Mouse (Mus musculus): ENCODE measurements at regions not wholly inside any gene's neighbourhood (a gene's known extent, or its start where the extent isn't known, plus 50 kb on each side); places are given as distances from the start of the nearest gene placed in this dataset.
"Not testable (repeated sequence)": the region's sequence is repeated elsewhere in the genome, so short reads cannot be mapped to it uniquely, and the experiment has no call there.

DNA sequence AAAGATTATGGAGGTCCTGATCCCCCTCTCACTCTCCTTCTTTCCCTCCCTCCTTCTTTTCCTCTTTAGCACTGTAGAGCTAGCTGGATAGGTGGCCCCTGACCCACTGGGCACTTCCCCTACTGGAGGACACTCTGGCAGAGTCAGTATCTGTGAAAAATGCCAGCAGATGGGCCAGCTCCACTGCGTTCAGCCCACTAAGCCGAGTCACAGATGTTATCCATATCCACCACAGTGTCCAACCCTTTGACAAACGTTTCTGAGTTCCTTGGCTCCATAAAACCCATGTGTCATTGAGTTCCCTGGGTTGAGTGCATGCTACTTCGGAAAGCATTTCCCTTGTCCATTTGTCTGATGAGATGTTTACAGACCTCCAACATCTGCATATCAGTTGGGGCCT lies 149.9 kb downstream of the Lyplal1 start:
- peaks cover 20% of the 10 kb centered on the region for H3K9me3 ChIP-seq (replicated peaks)
- ATAC-seq (ENCODE audit: extremely low read depth, insufficient number of reproducible peaks, low FRiP score, poor library complexity, severe bottlenecking) (no peak), DNase-seq (ENCODE audit: low spot score) (no peak)
- no peaks in the 10 kb centered on the region for H3K27me3 ChIP-seq (ENCODE audit: insufficient read depth, low read length)
- H3K4me1 ChIP-seq (ENCODE audit: insufficient read depth, low read depth, low read length), result no peaks in the 10 kb centered on the region
- no peaks in the 10 kb centered on the region for H3K36me3 ChIP-seq (replicated peaks)
- TF ChIP-seq GATA1 (IDR thresholded peaks at IDR 0.05; ENCODE audit: borderline replicate concordance, low read length), result no peak
- TF ChIP-seq GATA2 (IDR thresholded peaks at IDR 0.05; ENCODE audit: borderline replicate concordance, low read depth, low read length), result no peak
- TF ChIP-seq POLR2AphosphoS5 (IDR thresholded peaks at IDR 0.05; ENCODE audit: insufficient replicate concordance, low read depth, low read length), result no peak
- no peak for TF ChIP-seq CTCF (IDR thresholded peaks at IDR 0.05; ENCODE audit: low read depth, low read length)
- no peak for TF ChIP-seq TAL1 (conservative IDR thresholded peaks at IDR 0.05; ENCODE audit: low read depth, low read length)
- no peak overlapping the region for H3K4me3 ChIP-seq (ENCODE audit: low read depth, low read length)

DNA sequence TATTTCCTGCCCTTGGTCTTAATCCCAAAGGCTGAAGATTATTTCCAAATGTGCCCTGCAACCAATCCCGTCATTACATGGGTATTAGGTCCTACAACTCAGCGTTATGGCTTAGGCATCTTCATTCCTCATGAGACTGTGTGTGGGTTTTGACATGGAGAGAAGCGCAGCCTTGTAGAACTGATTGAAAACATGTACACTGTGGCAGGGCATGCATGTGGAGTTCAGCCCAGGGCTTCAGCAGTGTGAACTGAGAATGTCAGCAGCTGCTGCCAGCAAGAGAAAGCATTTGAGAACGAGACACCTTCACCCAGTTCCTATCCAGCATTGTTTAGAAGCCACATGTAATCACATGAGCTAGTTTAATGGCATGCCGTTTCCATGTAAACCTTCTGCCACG lies 149.3 kb downstream of the Lyplal1 start:
- H3K36me3 ChIP-seq (replicated peaks), result no peaks in the 10 kb centered on the region
- no peak for TF ChIP-seq GATA1 (IDR thresholded peaks at IDR 0.05; ENCODE audit: borderline replicate concordance, low read length)
- no peak for TF ChIP-seq GATA2 (IDR thresholded peaks at IDR 0.05; ENCODE audit: borderline replicate concordance, low read depth, low read length)
- TF ChIP-seq TAL1 (conservative IDR thresholded peaks at IDR 0.05; ENCODE audit: low read depth, low read length), result no peak
- TF ChIP-seq CTCF (IDR thresholded peaks at IDR 0.05; ENCODE audit: low read depth, low read length), result no peak
- no peak for TF ChIP-seq POLR2AphosphoS5 (IDR thresholded peaks at IDR 0.05; ENCODE audit: insufficient replicate concordance, low read depth, low read length)
- no peak overlapping the region for H3K4me3 ChIP-seq (ENCODE audit: low read depth, low read length)
- DNase-seq (ENCODE audit: low spot score) (no peak), ATAC-seq (ENCODE audit: extremely low read depth, insufficient number of reproducible peaks, low FRiP score, poor library complexity, severe bottlenecking) (no peak)
- no peaks in the 10 kb centered on the region for H3K4me1 ChIP-seq (ENCODE audit: insufficient read depth, low read depth, low read length)
- H3K9me3 ChIP-seq (replicated peaks), result peaks cover 20% of the 10 kb centered on the region
- no peaks in the 10 kb centered on the region for H3K27me3 ChIP-seq (ENCODE audit: insufficient read depth, low read length)

DNA sequence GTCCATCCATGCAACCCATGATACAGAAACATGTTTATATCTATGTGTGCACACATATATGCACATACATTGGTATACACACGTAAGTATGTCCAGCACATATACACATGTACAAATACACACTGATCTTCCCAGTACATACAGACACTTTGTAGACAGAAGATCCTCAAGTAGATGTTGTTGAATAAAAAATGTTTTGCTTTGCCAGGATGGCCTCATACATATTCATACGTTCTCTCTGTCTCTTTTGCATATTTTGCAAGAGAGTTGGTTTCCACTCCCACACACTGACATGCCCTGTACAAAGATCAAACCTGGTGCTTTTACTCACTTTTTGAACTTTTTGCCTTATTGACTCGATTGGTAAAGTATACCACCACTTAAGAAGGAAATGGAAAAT lies 148.5 kb downstream of the Lyplal1 start:
- H3K9me3 ChIP-seq (replicated peaks), result peaks cover 17% of the 10 kb centered on the region
- H3K4me3 ChIP-seq (ENCODE audit: low read depth, low read length), result no peak overlapping the region
- no peaks in the 10 kb centered on the region for H3K27me3 ChIP-seq (ENCODE audit: insufficient read depth, low read length)
- no peak for TF ChIP-seq POLR2AphosphoS5 (IDR thresholded peaks at IDR 0.05; ENCODE audit: insufficient replicate concordance, low read depth, low read length)
- no peak for TF ChIP-seq GATA1 (IDR thresholded peaks at IDR 0.05; ENCODE audit: borderline replicate concordance, low read length)
- no peak for TF ChIP-seq GATA2 (IDR thresholded peaks at IDR 0.05; ENCODE audit: borderline replicate concordance, low read depth, low read length)
- no peak for TF ChIP-seq CTCF (IDR thresholded peaks at IDR 0.05; ENCODE audit: low read depth, low read length)
- no peak for TF ChIP-seq TAL1 (conservative IDR thresholded peaks at IDR 0.05; ENCODE audit: low read depth, low read length)
- H3K36me3 ChIP-seq (replicated peaks), result no peaks in the 10 kb centered on the region
- H3K4me1 ChIP-seq (ENCODE audit: insufficient read depth, low read depth, low read length), result no peaks in the 10 kb centered on the region
- ATAC-seq (ENCODE audit: extremely low read depth, insufficient number of reproducible peaks, low FRiP score, poor library complexity, severe bottlenecking) (no peak), DNase-seq (ENCODE audit: low spot score) (no peak)

DNA sequence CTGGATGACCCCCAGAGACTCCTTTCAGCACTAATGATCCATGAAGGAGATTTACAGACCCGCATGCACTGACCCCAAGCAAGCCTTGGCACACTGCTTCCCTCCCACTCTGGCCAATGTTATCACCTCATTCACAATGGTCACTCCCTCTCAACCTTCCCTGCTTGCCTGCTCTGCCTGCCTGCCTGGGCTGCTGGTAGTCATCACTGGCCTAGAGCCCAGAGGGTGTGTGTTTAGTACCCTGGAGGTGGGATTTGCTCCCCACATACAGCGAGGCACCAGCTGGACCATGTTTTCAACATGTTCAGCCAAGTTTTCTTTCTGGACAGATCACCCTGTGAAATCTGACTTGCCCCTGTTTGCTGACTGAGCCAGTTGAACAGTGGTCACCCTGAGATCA lies 147.9 kb downstream of the Lyplal1 start:
- ATAC-seq (ENCODE audit: extremely low read depth, insufficient number of reproducible peaks, low FRiP score, poor library complexity, severe bottlenecking), result no peak
- Histone ChIP-seq H3K4me1 (ENCODE audit: insufficient read depth, low read depth, low read length) (no peaks in the 10 kb centered on the region), H3K9me3 (replicated peaks) (peaks cover 17% of the 10 kb centered on the region), H3K4me3 (ENCODE audit: low read depth, low read length) (no peak overlapping the region), H3K36me3 (replicated peaks) (no peaks in the 10 kb centered on the region), H3K27me3 (ENCODE audit: insufficient read depth, low read length) (no peaks in the 10 kb centered on the region)
- no peak for TF ChIP-seq CTCF (IDR thresholded peaks at IDR 0.05; ENCODE audit: low read depth, low read length)
- TF ChIP-seq GATA2 (IDR thresholded peaks at IDR 0.05; ENCODE audit: borderline replicate concordance, low read depth, low read length), result no peak
- no peak for TF ChIP-seq POLR2AphosphoS5 (IDR thresholded peaks at IDR 0.05; ENCODE audit: insufficient replicate concordance, low read depth, low read length)
- no peak for TF ChIP-seq TAL1 (conservative IDR thresholded peaks at IDR 0.05; ENCODE audit: low read depth, low read length)
- TF ChIP-seq GATA1 (IDR thresholded peaks at IDR 0.05; ENCODE audit: borderline replicate concordance, low read length), result no peak
- no peak for DNase-seq (ENCODE audit: low spot score)

DNA sequence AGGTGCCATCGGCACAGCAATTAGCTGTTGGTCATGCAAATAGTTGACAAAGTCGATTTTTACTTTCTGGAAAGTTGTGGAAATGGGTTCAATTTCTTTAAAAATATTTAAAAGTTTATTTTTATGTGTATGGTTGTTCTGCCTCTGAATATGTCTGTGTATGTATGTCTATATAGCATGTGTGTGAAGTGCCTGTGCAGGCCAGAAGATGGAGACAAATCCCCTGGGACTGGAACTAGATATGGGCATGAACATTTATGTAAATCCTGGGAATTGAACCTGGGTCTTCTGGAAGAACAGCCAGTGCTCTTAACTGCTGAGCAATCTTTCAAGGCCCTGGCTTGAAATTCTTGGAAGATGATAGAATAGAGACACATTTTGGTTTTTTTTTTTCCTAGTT lies 140.0 kb downstream of the Lyplal1 start:
- Histone ChIP-seq H3K4me3 (ENCODE audit: low read depth, low read length) (no peak overlapping the region), H3K27me3 (ENCODE audit: insufficient read depth, low read length) (no peaks in the 10 kb centered on the region), H3K36me3 (replicated peaks) (no peaks in the 10 kb centered on the region), H3K9me3 (replicated peaks) (0 out of 2 replicates have a peak, but pooled peaks cover 2% of the 10 kb centered on the region), H3K4me1 (ENCODE audit: insufficient read depth, low read depth, low read length) (no peaks in the 10 kb centered on the region)
- no peak for DNase-seq (ENCODE audit: low spot score)
- no peak for TF ChIP-seq GATA1 (IDR thresholded peaks at IDR 0.05; ENCODE audit: borderline replicate concordance, low read length)
- TF ChIP-seq TAL1 (conservative IDR thresholded peaks at IDR 0.05; ENCODE audit: low read depth, low read length), result no peak
- no peak for TF ChIP-seq CTCF (IDR thresholded peaks at IDR 0.05; ENCODE audit: low read depth, low read length)
- TF ChIP-seq POLR2AphosphoS5 (IDR thresholded peaks at IDR 0.05; ENCODE audit: insufficient replicate concordance, low read depth, low read length), result no peak
- TF ChIP-seq GATA2 (IDR thresholded peaks at IDR 0.05; ENCODE audit: borderline replicate concordance, low read depth, low read length), result no peak
- ATAC-seq (ENCODE audit: extremely low read depth, insufficient number of reproducible peaks, low FRiP score, poor library complexity, severe bottlenecking), result no peak

DNA sequence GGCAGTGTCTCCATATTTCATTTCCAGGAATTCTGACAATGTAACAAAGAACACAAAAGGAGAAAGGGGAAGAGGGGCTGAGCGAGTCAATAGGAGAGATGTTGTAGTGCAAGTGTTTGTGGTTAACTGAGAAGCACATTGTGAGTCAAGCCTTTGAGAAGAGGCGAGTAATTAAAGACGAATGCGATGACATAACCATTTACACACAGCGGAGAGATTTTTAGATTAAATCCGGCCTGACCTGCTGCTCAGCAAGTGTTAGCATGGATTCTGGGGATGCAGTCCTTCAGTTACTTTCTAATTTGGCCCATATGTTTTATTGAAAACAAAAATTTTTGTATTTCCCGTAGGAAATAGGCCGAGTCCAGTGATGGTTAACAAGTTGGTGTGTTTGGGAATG lies 127.7 kb downstream of the Lyplal1 start:
- Histone ChIP-seq H3K4me1 (ENCODE audit: insufficient read depth, low read depth, low read length) (no peaks in the 10 kb centered on the region), H3K9me3 (replicated peaks) (peaks cover 26% of the 10 kb centered on the region), H3K36me3 (replicated peaks) (no peaks in the 10 kb centered on the region), H3K4me3 (ENCODE audit: low read depth, low read length) (no peak overlapping the region), H3K27me3 (ENCODE audit: insufficient read depth, low read length) (no peaks in the 10 kb centered on the region)
- TF ChIP-seq POLR2AphosphoS5 (IDR thresholded peaks at IDR 0.05; ENCODE audit: insufficient replicate concordance, low read depth, low read length), result no peak
- no peak for TF ChIP-seq TAL1 (conservative IDR thresholded peaks at IDR 0.05; ENCODE audit: low read depth, low read length)
- no peak for TF ChIP-seq GATA2 (IDR thresholded peaks at IDR 0.05; ENCODE audit: borderline replicate concordance, low read depth, low read length)
- no peak for TF ChIP-seq GATA1 (IDR thresholded peaks at IDR 0.05; ENCODE audit: borderline replicate concordance, low read length)
- TF ChIP-seq CTCF (IDR thresholded peaks at IDR 0.05; ENCODE audit: low read depth, low read length), result no peak
- ATAC-seq (ENCODE audit: extremely low read depth, insufficient number of reproducible peaks, low FRiP score, poor library complexity, severe bottlenecking) (no peak), DNase-seq (ENCODE audit: low spot score) (no peak)

DNA sequence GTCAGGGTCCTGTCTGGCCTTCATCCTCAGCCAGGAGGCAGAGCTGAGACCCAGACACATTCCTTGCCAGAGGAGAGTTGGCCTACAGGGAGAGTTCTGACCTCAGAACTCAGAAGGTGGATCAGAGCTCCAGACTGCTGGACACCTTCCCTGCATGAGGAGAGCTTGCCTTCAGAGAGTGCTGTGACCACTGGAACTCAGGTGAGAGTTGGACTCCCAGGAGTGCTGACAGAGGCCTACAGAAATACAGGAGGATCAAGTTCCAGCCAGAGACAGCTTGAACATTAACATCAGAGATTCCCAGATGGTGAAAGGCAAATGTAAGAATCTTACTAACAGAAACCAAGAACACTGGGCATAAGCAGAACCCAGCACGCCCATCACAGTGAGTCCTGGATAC lies 117.0 kb downstream of the Lyplal1 start:
- not testable (repeated sequence) for ATAC-seq (ENCODE audit: extremely low read depth, insufficient number of reproducible peaks, low FRiP score, poor library complexity, severe bottlenecking); DNase-seq (ENCODE audit: low spot score); H3K9me3 ChIP-seq (replicated peaks); H3K36me3 ChIP-seq (replicated peaks); H3K4me1 ChIP-seq (ENCODE audit: insufficient read depth, low read depth, low read length); H3K4me3 ChIP-seq (ENCODE audit: low read depth, low read length); H3K27me3 ChIP-seq (ENCODE audit: insufficient read depth, low read length)

Data from G1E (cell line).